Mouse (Mus musculus) G1E (cell line): Measurements from ENCODE around the gene Gm21985.

ENCODE experiments used
- CTCF ChIP-seq: IDR thresholded peaks from 2 replicates; pipeline ENCODE4 v1.5.1; 2012; ENCODE audit warnings: low read depth, low read length, inconsistent platforms, mixed read lengths
- GATA1 ChIP-seq: IDR thresholded peaks from 2 replicates; pipeline ENCODE4 v1.6.1; 2012; ENCODE audit warnings: borderline replicate concordance, low read length, inconsistent platforms, mixed read lengths
- POLR2AphosphoS5 ChIP-seq: IDR thresholded peaks from 2 replicates; pipeline ENCODE4 v1.6.1; 2012; ENCODE audit warnings: low read depth, low read length, inconsistent platforms; ENCODE audit not compliant: insufficient replicate concordance
- TAL1 ChIP-seq: conservative IDR thresholded peaks from 2 replicates; pipeline ENCODE4 v1.6.1; 2012; ENCODE audit warnings: low read depth, low read length, inconsistent platforms, mixed read lengths

DNA sequence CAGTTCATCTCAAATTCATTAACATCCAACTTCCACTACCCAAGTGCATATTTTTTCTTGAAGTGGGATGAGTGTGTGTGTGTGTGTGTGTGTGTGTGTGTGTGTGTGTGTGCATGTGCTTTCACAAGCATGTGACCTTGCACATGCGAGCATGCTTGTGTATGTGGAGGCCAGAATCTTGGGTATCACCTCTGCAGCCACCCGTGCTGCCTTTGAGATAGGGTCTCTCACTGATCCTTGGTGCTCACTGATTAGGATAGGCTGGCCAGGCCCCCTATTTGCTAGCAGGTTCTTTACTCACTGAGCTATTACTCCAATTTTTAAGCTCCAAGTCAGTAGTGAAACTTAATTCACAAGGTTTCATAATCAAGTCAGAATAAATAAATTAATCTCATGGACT, 6.8 kb downstream of the Gm21985 start:
- TF ChIP-seq GATA1 (no peak), CTCF (no peak), POLR2AphosphoS5 (no peak), TAL1 (no peak)
